Mouse (Mus musculus): ENCODE results near the gene Rai14.

Gene Rai14

GRCm38 (mm10) chr15:10621194-10621593, 93.2 kb downstream of the Rai14 start:
- in situ Hi-C loops (cut with MboI, MseI) = loop anchor here in 1 of 2 experiments (10.0 kb wide), 1 partner anchor 204 kb away; no protein-coding TSS in a partner anchor

GRCm38 (mm10) chr15:10619678-10620077, 94.7 kb downstream of the Rai14 start:
- in situ Hi-C loops (cut with MboI, MseI) = loop anchor here in 1 of 2 experiments (10.0 kb wide), 1 partner anchor 205 kb away; no protein-coding TSS in a partner anchor

GRCm38 (mm10) chr15:10618276-10618675, 96.1 kb downstream of the Rai14 start:
- in situ Hi-C loops (cut with MboI, MseI) = no loop called here

GRCm38 (mm10) chr15:10616001-10616400, 98.4 kb downstream of the Rai14 start:
- in situ Hi-C loops (cut with MboI, MseI) = no loop called here

- in situ Hi-C loops (cut with MboI, MseI) = no loop called here
Measured at GRCm38 (mm10) chr15:10611040-10611439, 103.4 kb downstream of the Rai14 start.

- in situ Hi-C loops (cut with MboI, MseI) = loop anchor here in 1 of 2 experiments (10.0 kb wide), 1 partner anchor 706 kb away; no protein-coding TSS in a partner anchor
Measured at GRCm38 (mm10) chr15:10609107-10609506, 105.3 kb downstream of the Rai14 start.

- in situ Hi-C loops (cut with MboI, MseI) = loop anchor here in 1 of 2 experiments (10.0 kb wide), 1 partner anchor 706 kb away; no protein-coding TSS in a partner anchor
Measured at GRCm38 (mm10) chr15:10608508-10609098, 105.8 kb downstream of the Rai14 start.

- in situ Hi-C loops (cut with MboI, MseI) = no loop called here
Measured at GRCm38 (mm10) chr15:10599413-10599812, 115.0 kb downstream of the Rai14 start.

- in situ Hi-C loops (cut with MboI, MseI) = no loop called here
Measured at GRCm38 (mm10) chr15:10598259-10599225, 115.9 kb downstream of the Rai14 start.

- in situ Hi-C loops (cut with MboI, MseI) = no loop called here
Measured at GRCm38 (mm10) chr15:10596871-10597270, 117.6 kb downstream of the Rai14 start.

- in situ Hi-C loops (cut with MboI, MseI) = no loop called here
Measured at GRCm38 (mm10) chr15:10595408-10595807, 119.0 kb downstream of the Rai14 start.

- in situ Hi-C loops (cut with MboI, MseI) = no loop called here
Measured at GRCm38 (mm10) chr15:10594910-10595309, 119.5 kb downstream of the Rai14 start.

GRCm38 (mm10) chr15:10593094-10593493, 121.3 kb downstream of the Rai14 start:
- in situ Hi-C loops (cut with MboI, MseI) = no loop called here

GRCm38 (mm10) chr15:10586565-10586964, 127.9 kb downstream of the Rai14 start:
- in situ Hi-C loops (cut with MboI, MseI) = no loop called here

- in situ Hi-C loops (cut with MboI, MseI) = no loop called here
Measured at GRCm38 (mm10) chr15:10584359-10585187, 129.9 kb downstream of the Rai14 start.

GRCm38 (mm10) chr15:10583408-10583807, 131.0 kb downstream of the Rai14 start:
- in situ Hi-C loops (cut with MboI, MseI) = no loop called here

- in situ Hi-C loops (cut with MboI, MseI) = no loop called here
Measured at GRCm38 (mm10) chr15:10579159-10579558, 135.3 kb downstream of the Rai14 start.

- in situ Hi-C loops (cut with MboI, MseI) = no loop called here
Measured at GRCm38 (mm10) chr15:10566486-10566885, 147.9 kb downstream of the Rai14 start.

- in situ Hi-C loops (cut with MboI, MseI) = no loop called here
Measured at GRCm38 (mm10) chr15:10564201-10564600, 150.2 kb downstream of the Rai14 start.

- in situ Hi-C loops (cut with MboI, MseI) = no loop called here
Measured at GRCm38 (mm10) chr15:10562281-10562680, 152.1 kb downstream of the Rai14 start.

GRCm38 (mm10) chr15:10560005-10560404, 154.4 kb downstream of the Rai14 start:
- in situ Hi-C loops (cut with MboI, MseI) = no loop called here
